Mouse (Mus musculus): ENCODE measurements at regions not wholly inside any gene's neighbourhood (a gene's known extent, or its start where the extent isn't known, plus 50 kb on each side); places are given as distances from the start of the nearest gene placed in this dataset.
"Not testable (repeated sequence)": the region's sequence is repeated elsewhere in the genome, so short reads cannot be mapped to it uniquely, and the experiment has no call there.

GRCm38 (mm10) chr4:143055371-143055770, 157.4 kb downstream of the Prdm2 start:
- ATAC-seq (ENCODE audit: insufficient read depth), result no peak
- WGBS (ENCODE audit: insufficient replicate concordance), result 71% methylated on average over 7 of the region's 7 CpGs

GRCm38 (mm10) chr4:143053029-143053428, 159.8 kb downstream of the Prdm2 start:
- H3K27ac ChIP-seq (replicated peaks), result no peak overlapping the region
- no peak overlapping the region for H3K4me3 ChIP-seq (replicated peaks)
- no peaks in the 10 kb centered on the region for H3K4me1 ChIP-seq (replicated peaks)
- H3K4me2 ChIP-seq, result no peak overlapping the region
- no peaks in the 10 kb centered on the region for H3K27me3 ChIP-seq
- 72% methylated on average over 5 of the region's 5 CpGs for WGBS (ENCODE audit: insufficient replicate concordance)
- H3K9ac ChIP-seq, result no peak overlapping the region
- no peaks in the 10 kb centered on the region for H3K36me3 ChIP-seq (replicated peaks)
- no peaks in the 10 kb centered on the region for H3K9me3 ChIP-seq (replicated peaks)
- no peak for ATAC-seq (ENCODE audit: insufficient read depth)

More at GRCm38 (mm10) chr4:143055371-143055770, 157.4 kb downstream of the Prdm2 start:
- Histone ChIP-seq H3K4me2 (no peak overlapping the region), H3K36me3 (replicated peaks) (no peaks in the 10 kb centered on the region), H3K9ac (no peak overlapping the region), H3K27me3 (no peaks in the 10 kb centered on the region), H3K4me3 (replicated peaks) (no peak overlapping the region), H3K4me1 (replicated peaks) (no peaks in the 10 kb centered on the region; the same call in 1 of the 2 replicates), H3K9me3 (replicated peaks) (no peaks in the 10 kb centered on the region), H3K27ac (replicated peaks) (no peak overlapping the region)

GRCm38 (mm10) chr4:143051205-143051604, 161.6 kb downstream of the Prdm2 start:
- H3K9ac ChIP-seq, result no peak overlapping the region
- H3K9me3 ChIP-seq (replicated peaks), result no peaks in the 10 kb centered on the region
- no peaks in the 10 kb centered on the region for H3K27me3 ChIP-seq
- WGBS (ENCODE audit: insufficient replicate concordance), result 49% methylated on average over 1 of the region's 1 CpGs
- no peaks in the 10 kb centered on the region for H3K4me1 ChIP-seq (replicated peaks)
- H3K4me2 ChIP-seq, result no peak overlapping the region
- H3K27ac ChIP-seq (replicated peaks), result no peak overlapping the region
- H3K4me3 ChIP-seq (replicated peaks), result no peak overlapping the region
- H3K36me3 ChIP-seq (replicated peaks), result no peaks in the 10 kb centered on the region
- ATAC-seq (ENCODE audit: insufficient read depth), result no peak

GRCm38 (mm10) chr4:143045245-143045644, 167.6 kb downstream of the Prdm2 start:
- no peak for ATAC-seq (ENCODE audit: insufficient read depth)
- Histone ChIP-seq H3K4me1 (replicated peaks) (no peaks in the 10 kb centered on the region), H3K27ac (replicated peaks) (no peak overlapping the region), H3K9me3 (replicated peaks) (no peaks in the 10 kb centered on the region), H3K4me2 (no peak overlapping the region), H3K27me3 (no peaks in the 10 kb centered on the region), H3K9ac (no peak overlapping the region), H3K36me3 (replicated peaks) (no peaks in the 10 kb centered on the region), H3K4me3 (replicated peaks) (no peak overlapping the region)
- WGBS (ENCODE audit: insufficient replicate concordance), result 38% methylated on average over 7 of the region's 7 CpGs

- H3K4me1 ChIP-seq (replicated peaks), result no peaks in the 10 kb centered on the region
These were observed 170.0 kb downstream of the Prdm2 start for GRCm38 (mm10) chr4:143042806-143043205.

GRCm38 (mm10) chr4:143038626-143039025, 174.2 kb downstream of the Prdm2 start:
- Histone ChIP-seq H3K9me3 (replicated peaks) (no peaks in the 10 kb centered on the region), H3K4me2 (no peak overlapping the region), H3K27me3 (no peaks in the 10 kb centered on the region), H3K4me3 (replicated peaks) (no peak overlapping the region), H3K4me1 (replicated peaks) (no peaks in the 10 kb centered on the region), H3K27ac (replicated peaks) (no peak overlapping the region), H3K9ac (no peak overlapping the region), H3K36me3 (replicated peaks) (no peaks in the 10 kb centered on the region)
- ATAC-seq (ENCODE audit: insufficient read depth), result no peak
- 66% methylated on average over 9 of the region's 9 CpGs for WGBS (ENCODE audit: insufficient replicate concordance)

More at GRCm38 (mm10) chr4:143042806-143043205, 170.0 kb downstream of the Prdm2 start:
- Histone ChIP-seq H3K27me3 (no peaks in the 10 kb centered on the region), H3K9ac (no peak overlapping the region), H3K4me2 (no peak overlapping the region), H3K27ac (replicated peaks) (no peak overlapping the region), H3K36me3 (replicated peaks) (no peaks in the 10 kb centered on the region), H3K9me3 (replicated peaks) (no peaks in the 10 kb centered on the region), H3K4me3 (replicated peaks) (no peak overlapping the region)
- WGBS (ENCODE audit: insufficient replicate concordance), result 56% methylated on average over 6 of the region's 6 CpGs
- no peak for ATAC-seq (ENCODE audit: insufficient read depth)

GRCm38 (mm10) chr4:143036704-143037103, 176.1 kb downstream of the Prdm2 start:
- Histone ChIP-seq H3K9me3 (replicated peaks) (no peaks in the 10 kb centered on the region), H3K4me2 (no peak overlapping the region)
- WGBS (ENCODE audit: insufficient replicate concordance), result 41% methylated on average over 4 of the region's 4 CpGs

GRCm38 (mm10) chr4:143035089-143035488, 177.7 kb downstream of the Prdm2 start:
- H3K27me3 ChIP-seq; H3K36me3 ChIP-seq (replicated peaks); H3K9ac ChIP-seq; ATAC-seq (ENCODE audit: insufficient read depth); H3K4me1 ChIP-seq (replicated peaks); H3K4me2 ChIP-seq; H3K4me3 ChIP-seq (replicated peaks); H3K27ac ChIP-seq (replicated peaks); H3K9me3 ChIP-seq (replicated peaks): not testable (repeated sequence)
- 36% methylated on average over 2 of the region's 2 CpGs for WGBS (ENCODE audit: insufficient replicate concordance)

More at GRCm38 (mm10) chr4:143036704-143037103, 176.1 kb downstream of the Prdm2 start:
- H3K4me1 ChIP-seq (replicated peaks), result no peaks in the 10 kb centered on the region
- no peaks in the 10 kb centered on the region for H3K27me3 ChIP-seq
- ATAC-seq (ENCODE audit: insufficient read depth), result no peak
- H3K9ac ChIP-seq, result no peak overlapping the region
- no peak overlapping the region for H3K4me3 ChIP-seq (replicated peaks)
- no peaks in the 10 kb centered on the region for H3K36me3 ChIP-seq (replicated peaks)
- no peak overlapping the region for H3K27ac ChIP-seq (replicated peaks)

- H3K27me3 ChIP-seq; H3K36me3 ChIP-seq (replicated peaks); H3K4me2 ChIP-seq; H3K4me3 ChIP-seq (replicated peaks); ATAC-seq (ENCODE audit: insufficient read depth); H3K4me1 ChIP-seq (replicated peaks); H3K9ac ChIP-seq; H3K27ac ChIP-seq (replicated peaks); H3K9me3 ChIP-seq (replicated peaks): not testable (repeated sequence)
- WGBS (ENCODE audit: insufficient replicate concordance), result 48% methylated on average over 2 of the region's 2 CpGs
These were observed 178.5 kb downstream of the Prdm2 start for GRCm38 (mm10) chr4:143034324-143034723.

GRCm38 (mm10) chr4:143029813-143030212, 183.0 kb downstream of the Prdm2 start:
- WGBS (ENCODE audit: insufficient replicate concordance), result 45% methylated on average over 4 of the region's 4 CpGs
- not testable (repeated sequence) for H3K36me3 ChIP-seq (replicated peaks); H3K4me2 ChIP-seq; H3K4me1 ChIP-seq (replicated peaks); H3K27ac ChIP-seq (replicated peaks); H3K9me3 ChIP-seq (replicated peaks); H3K9ac ChIP-seq; H3K27me3 ChIP-seq; H3K4me3 ChIP-seq (replicated peaks); ATAC-seq (ENCODE audit: insufficient read depth)

- Histone ChIP-seq H3K36me3 (replicated peaks) (no peaks in the 10 kb centered on the region), H3K4me3 (replicated peaks) (no peak overlapping the region)
- no peak for ATAC-seq (ENCODE audit: insufficient read depth)
These were observed 185.5 kb downstream of the Prdm2 start for GRCm38 (mm10) chr4:143027292-143027691.

GRCm38 (mm10) chr4:143021242-143021881, 191.4 kb downstream of the Prdm2 start:
- 35% methylated on average over 10 of the region's 10 CpGs for WGBS (ENCODE audit: insufficient replicate concordance)
- no peak overlapping the region for H3K4me3 ChIP-seq (replicated peaks)
- no peaks in the 10 kb centered on the region for H3K9me3 ChIP-seq (replicated peaks)
- no peaks in the 10 kb centered on the region; the same call in 1 of the 2 replicates for H3K27me3 ChIP-seq
- no peak overlapping the region for H3K9ac ChIP-seq
- H3K4me1 ChIP-seq (replicated peaks), result no peaks in the 10 kb centered on the region
- H3K36me3 ChIP-seq (replicated peaks), result no peaks in the 10 kb centered on the region
- no peak for ATAC-seq (ENCODE audit: insufficient read depth)
- no peak overlapping the region for H3K27ac ChIP-seq (replicated peaks)
- H3K4me2 ChIP-seq, result no peak overlapping the region

More at GRCm38 (mm10) chr4:143027292-143027691, 185.5 kb downstream of the Prdm2 start:
- H3K9me3 ChIP-seq (replicated peaks), result no peaks in the 10 kb centered on the region
- WGBS (ENCODE audit: insufficient replicate concordance), result 10% methylated on average over 5 of the region's 5 CpGs
- no peaks in the 10 kb centered on the region for H3K27me3 ChIP-seq
- H3K4me2 ChIP-seq, result no peak overlapping the region
- H3K9ac ChIP-seq, result no peak overlapping the region
- H3K27ac ChIP-seq (replicated peaks), result no peak overlapping the region
- no peaks in the 10 kb centered on the region for H3K4me1 ChIP-seq (replicated peaks)
